Mouse (Mus musculus) G1E (cell line): ENCODE results near the gene Zswim3.

Source experiments
- CTCF ChIP-seq: IDR thresholded peaks from 2 replicates; pipeline ENCODE4 v1.5.1; 2012; ENCODE audit warnings: low read depth, low read length, inconsistent platforms, mixed read lengths
- GATA1 ChIP-seq: IDR thresholded peaks from 2 replicates; pipeline ENCODE4 v1.6.1; 2012; ENCODE audit warnings: borderline replicate concordance, low read length, inconsistent platforms, mixed read lengths
- POLR2AphosphoS5 ChIP-seq: IDR thresholded peaks from 2 replicates; pipeline ENCODE4 v1.6.1; 2012; ENCODE audit warnings: low read depth, low read length, inconsistent platforms; ENCODE audit not compliant: insufficient replicate concordance

- TF ChIP-seq POLR2AphosphoS5: no peak
- TF ChIP-seq CTCF: no peak
- TF ChIP-seq GATA1: no peak
Measured at GRCm38 (mm10) chr2:164834531-164834930, 29.6 kb downstream of the Zswim3 start.
